Mouse (Mus musculus) left cerebral cortex, postnatal 4 days (tissue): ENCODE measurements around the gene Mettl15. TPM values are rescaled to one million over a fixed set of nuclear protein-coding genes. Genes with fewer than 3 reads are reported as not detected.

ENCODE experiments used
- DNase-seq: peaks from one replicate; pipeline ENCODE4 v3.0.0-alpha.2; 2022
- intact Hi-C: fragments of 180-260 bp; cut with DNase I; formaldehyde crosslinking; loops from one replicate; pipeline ENCODE4 v1.15.1; 2025
- microRNA-seq: library from miRNA; unstranded; fragments of <30 nt; microRNA quantifications from one replicate; pipeline ENCODE4 v1.2.0, GENCODE M21; 2022
- total RNA-seq, 2 experiments: library from RNA; stranded (reverse); gene quantifications; 2 replicates each; pipeline ENCODE4 v1.2.3; 2021

The Mettl15 gene
- total RNA-seq, 2 experiments from 2014 or later: 4.6 to 5.3 TPM

DNA sequence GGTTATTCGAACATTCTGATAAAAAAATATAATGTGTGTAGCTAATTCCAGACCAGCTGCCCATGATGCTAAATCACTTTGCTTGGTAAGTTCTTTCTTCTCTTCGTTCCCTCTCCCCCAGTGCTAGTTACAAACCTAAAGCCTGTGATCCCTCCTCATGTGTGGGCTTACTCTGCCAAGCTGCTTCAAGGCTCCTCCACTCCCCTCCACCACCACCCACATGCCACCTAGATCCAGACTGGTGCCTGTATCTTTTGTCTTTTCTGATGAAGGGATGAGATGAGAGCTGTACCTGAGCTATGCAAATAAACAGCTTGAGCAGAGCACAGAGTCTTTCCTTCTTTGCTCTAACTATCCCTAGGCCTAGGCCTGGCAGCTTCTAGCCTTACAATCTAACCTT, 72.5 kb downstream of the Mettl15 start:
- intact Hi-C loops: no loop called here
- no peak for DNase-seq

- intact Hi-C loops: no loop called here
- DNase-seq: no peak
Measured at GRCm38 (mm10) chr2:109182993-109183392, 97.6 kb downstream of the Mettl15 start.

DNA sequence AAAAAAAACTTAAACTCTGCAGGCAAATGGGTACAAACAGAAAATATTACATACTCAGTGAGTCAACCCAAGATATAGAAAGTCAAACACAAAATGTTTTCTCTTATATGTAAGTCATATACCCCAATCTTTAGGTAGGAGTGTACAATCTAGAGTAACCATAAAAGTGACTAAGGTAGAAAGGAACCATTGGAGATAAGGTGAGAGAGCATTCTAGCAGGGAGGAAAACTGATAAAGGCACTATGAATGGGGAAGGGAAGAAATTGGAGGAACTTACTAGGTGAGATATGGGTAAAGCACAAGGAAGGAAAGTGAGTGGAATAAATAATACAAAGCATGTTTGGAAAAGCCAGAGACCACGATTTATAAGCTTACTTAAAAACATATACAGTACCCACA, 122.0 kb downstream of the Mettl15 start:
- intact Hi-C loops: no loop called here
- DNase-seq: no peak

GRCm38 (mm10) chr2:109156131-109156530, 124.4 kb downstream of the Mettl15 start:
- DNase-seq: no peak
- intact Hi-C loops: no loop called here

- peak; percentile 9 for DNase-seq
Measured at GRCm38 (mm10) chr2:109153402-109154050, 127.0 kb downstream of the Mettl15 start.

GRCm38 (mm10) chr2:109147292-109147691, 133.3 kb downstream of the Mettl15 start:
- no peak for DNase-seq
- intact Hi-C loops: no loop called here

More at GRCm38 (mm10) chr2:109153402-109154050, 127.0 kb downstream of the Mettl15 start:
- intact Hi-C loops: no loop called here

GRCm38 (mm10) chr2:109144410-109144809, 136.1 kb downstream of the Mettl15 start:
- DNase-seq: no peak
- intact Hi-C loops: no loop called here

DNA sequence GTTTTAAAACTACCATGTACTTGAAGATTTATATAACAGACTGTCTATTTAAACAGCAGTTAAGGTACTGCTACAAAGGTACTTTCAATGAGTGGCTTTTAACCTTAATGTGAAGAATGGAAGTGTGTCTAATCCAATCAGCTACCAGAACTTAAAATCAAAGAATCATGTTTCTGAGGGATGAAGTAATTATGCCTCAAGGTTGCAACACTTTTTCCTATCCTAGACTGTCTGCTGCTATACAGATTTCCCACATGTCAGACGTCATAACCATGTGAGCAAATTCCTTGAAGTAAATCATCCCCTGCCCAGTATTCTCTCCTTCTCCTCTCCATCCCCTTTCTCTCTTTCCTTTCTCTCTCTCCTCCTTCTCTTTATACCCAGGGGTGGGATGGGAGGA, 140.2 kb downstream of the Mettl15 start:
- intact Hi-C loops: no loop called here
- DNase-seq: no peak

GRCm38 (mm10) chr2:109137276-109137675, 143.3 kb downstream of the Mettl15 start:
- intact Hi-C loops: no loop called here
- peak; percentile 56 for DNase-seq

DNA sequence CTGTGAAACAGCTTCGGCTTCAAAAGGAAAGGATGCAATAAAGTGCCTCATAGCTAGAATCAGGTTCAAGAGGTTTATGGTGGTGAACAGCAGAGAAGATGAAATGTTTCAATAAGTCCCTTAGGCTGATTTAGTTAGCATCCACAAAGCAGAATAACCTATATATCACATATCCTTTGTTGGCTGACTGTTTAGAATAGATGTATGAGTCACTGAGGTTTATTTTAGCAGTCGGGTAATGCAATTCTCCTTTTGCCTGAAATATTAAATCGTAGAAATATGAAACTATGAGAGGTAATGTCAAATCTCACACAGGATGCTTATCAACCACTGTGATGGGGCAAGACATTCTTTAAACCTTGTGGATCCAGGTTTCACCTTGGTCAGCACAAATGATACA, 149.8 kb downstream of the Mettl15 start:
- intact Hi-C loops: no loop called here
- no peak for DNase-seq

- intact Hi-C loops: no loop called here
- DNase-seq: no peak
Measured at GRCm38 (mm10) chr2:109129921-109130320, 150.6 kb downstream of the Mettl15 start.

GRCm38 (mm10) chr2:109105773-109106484, 174.6 kb downstream of the Mettl15 start:
- intact Hi-C loops: no loop called here
- no peak for DNase-seq

GRCm38 (mm10) chr2:109049686-109050085, 230.9 kb downstream of the Mettl15 start:
- intact Hi-C loops: no loop called here
- DNase-seq: no peak

Small RNA genes within 50 kb of the gene (microRNA-seq; reads per million reads assigned to microRNA genes)
- not detected for gene Gm24115

Other genes starting within 250 kb of the Mettl15 start
- gene Kif18a, start within 50 bp of the Mettl15 start, total RNA-seq: 1 to 10 TPM; 2.2 to 2.9 TPM